Mouse (Mus musculus) urinary bladder, adult 18-20 months (tissue): ENCODE measurements at regions not wholly inside any gene's neighbourhood (a gene's known extent, or its start where the extent isn't known, plus 50 kb on each side); places are given as distances from the start of the nearest gene placed in this dataset.

Experiments
- DNase-seq, 2 experiments: peaks; one replicate each; pipeline ENCODE4 v3.0.0; 2022; ENCODE audit warnings: low spot score in 2 of 2, mixed read lengths in 2 of 2

DNA sequence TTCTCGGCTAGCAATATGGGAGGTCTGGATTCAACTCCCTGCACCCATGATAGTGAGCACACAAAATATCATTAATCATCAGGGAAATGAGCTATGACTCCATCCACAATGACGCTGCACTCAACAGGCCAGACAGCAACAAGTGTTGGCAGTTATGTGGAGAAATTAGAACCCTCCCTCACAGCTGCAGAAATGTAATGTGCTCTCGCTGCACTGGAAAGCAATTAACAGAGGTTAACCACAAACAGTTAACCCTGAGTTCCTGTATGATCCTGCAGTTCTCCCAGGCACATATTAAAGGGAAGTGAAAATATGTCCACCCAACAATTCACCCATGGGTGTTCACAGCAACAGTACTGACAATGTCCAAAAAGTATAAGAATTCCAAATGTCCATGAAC, 54.0 kb upstream of the Jade2 start:
- DNase-seq, result no peak

DNA sequence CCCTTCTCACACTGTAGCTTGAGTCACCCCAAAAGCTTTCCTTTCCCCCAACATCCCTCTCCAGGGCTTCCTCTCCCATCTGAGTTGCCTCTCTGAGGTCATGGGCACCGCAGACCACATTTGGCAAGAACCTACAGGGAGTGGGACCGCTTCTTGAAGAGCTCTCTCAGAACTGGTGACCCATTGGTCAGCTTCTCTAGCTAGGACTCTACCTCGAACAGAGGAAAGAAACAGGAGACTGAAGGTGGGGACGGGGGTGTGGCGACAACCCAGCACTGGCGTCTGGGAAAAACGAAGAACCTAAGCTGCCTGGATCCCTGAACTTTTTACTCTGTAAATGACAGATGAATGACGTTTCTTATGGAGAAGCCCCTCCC, 51.8 kb upstream of the Cdkn2aipnl start:
- peak; percentile 5 to 24 for DNase-seq

DNA sequence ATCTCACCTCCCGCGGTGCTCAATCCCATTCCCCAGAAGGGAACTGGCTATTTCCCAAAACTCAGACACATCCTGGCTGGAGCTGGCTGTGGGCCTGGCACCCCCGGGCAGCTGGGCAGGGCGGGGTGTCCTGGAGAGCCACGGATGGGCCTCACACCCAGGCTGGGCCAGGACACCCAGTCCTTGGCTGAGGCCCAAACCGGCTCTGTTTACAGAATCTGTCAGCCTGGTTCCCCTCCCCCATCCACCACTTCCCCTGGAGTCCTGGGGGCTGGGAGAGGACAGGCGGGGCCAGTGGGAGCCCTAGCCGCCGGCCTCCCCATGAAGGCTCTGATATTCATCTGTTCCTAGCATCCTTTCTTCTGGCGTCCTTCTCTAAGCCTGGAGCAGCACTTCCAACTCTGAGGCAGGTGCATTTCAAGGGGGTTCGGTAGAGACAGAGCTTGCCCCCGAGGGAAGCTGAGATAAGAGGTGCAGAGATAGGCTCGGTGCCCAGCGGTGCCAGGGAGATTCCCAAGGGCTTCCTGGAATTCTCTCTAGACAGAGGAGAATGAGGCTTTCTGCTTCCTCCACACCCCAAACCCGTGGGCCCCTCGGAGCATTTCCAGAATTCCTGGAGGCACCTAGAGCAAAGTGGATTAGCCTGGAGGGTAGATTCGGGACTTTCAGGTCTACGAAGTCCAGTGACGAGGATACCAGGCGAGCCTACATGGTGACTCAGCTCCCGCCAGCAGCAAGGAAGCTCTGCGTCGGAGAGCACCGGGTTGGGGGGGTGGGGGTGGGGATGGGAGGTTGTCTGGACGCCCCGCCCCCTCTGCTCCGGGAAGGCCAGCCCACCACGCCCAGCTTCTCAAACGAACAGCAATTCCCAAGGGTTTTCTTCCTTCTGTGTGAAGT, 51.2 kb upstream of the Cdkn2aipnl start:
- DNase-seq, result peak; percentile 71 to 89
